Mouse (Mus musculus) T-helper 17 cell (primary cell): ENCODE results near the gene Otulinl.

Source experiments
- in situ Hi-C, 2 experiments: fragments of 300-600 bp; cut with MboI, MseI; formaldehyde crosslinking; loops; 1 replicate in 1 of 2; 2 replicates in 1 of 2; pipeline ENCODE4 v1.15.1; 2025; ENCODE audit warnings: high pct_unique_total_duplicates in 2 of 2

Gene Otulinl

GRCm38 (mm10) chr15:27682619-27683018, 1.2 kb upstream of the Otulinl start:
- in situ Hi-C loops: no loop called here

- in situ Hi-C loops: no loop called here
Measured at GRCm38 (mm10) chr15:27680997-27681396, 382 bp downstream of the Otulinl start.

- in situ Hi-C loops: no loop called here
Measured at GRCm38 (mm10) chr15:27678511-27678910, 2.9 kb downstream of the Otulinl start.

- in situ Hi-C loops: no loop called here
Measured at GRCm38 (mm10) chr15:27677801-27678200, 3.6 kb downstream of the Otulinl start.

- in situ Hi-C loops: no loop called here
Measured at GRCm38 (mm10) chr15:27676211-27676610, 5.2 kb downstream of the Otulinl start.

GRCm38 (mm10) chr15:27675122-27675521, 6.3 kb downstream of the Otulinl start:
- in situ Hi-C loops: no loop called here

GRCm38 (mm10) chr15:27674041-27674440, 7.3 kb downstream of the Otulinl start:
- in situ Hi-C loops: no loop called here

GRCm38 (mm10) chr15:27673151-27673550, 8.2 kb downstream of the Otulinl start:
- in situ Hi-C loops: no loop called here

GRCm38 (mm10) chr15:27672259-27672658, 9.1 kb downstream of the Otulinl start:
- in situ Hi-C loops: no loop called here

GRCm38 (mm10) chr15:27671612-27672245, 9.7 kb downstream of the Otulinl start:
- in situ Hi-C loops: no loop called here

GRCm38 (mm10) chr15:27670708-27671107, 10.7 kb downstream of the Otulinl start:
- in situ Hi-C loops: no loop called here

- in situ Hi-C loops: no loop called here
Measured at GRCm38 (mm10) chr15:27669931-27670411, 11.4 kb downstream of the Otulinl start.

- in situ Hi-C loops: no loop called here
Measured at GRCm38 (mm10) chr15:27669276-27669675, 12.1 kb downstream of the Otulinl start.

GRCm38 (mm10) chr15:27668557-27668956, 12.8 kb downstream of the Otulinl start:
- in situ Hi-C loops: no loop called here

- in situ Hi-C loops: no loop called here
Measured at GRCm38 (mm10) chr15:27668001-27668461, 13.3 kb downstream of the Otulinl start.

GRCm38 (mm10) chr15:27666911-27667539, 14.4 kb downstream of the Otulinl start:
- in situ Hi-C loops: no loop called here

GRCm38 (mm10) chr15:27665392-27665911, 15.9 kb downstream of the Otulinl start:
- in situ Hi-C loops: no loop called here

GRCm38 (mm10) chr15:27664126-27664525, 17.3 kb downstream of the Otulinl start:
- in situ Hi-C loops: no loop called here

- in situ Hi-C loops: no loop called here
Measured at GRCm38 (mm10) chr15:27662699-27663098, 18.7 kb downstream of the Otulinl start.

GRCm38 (mm10) chr15:27661696-27662095, 19.7 kb downstream of the Otulinl start:
- in situ Hi-C loops: no loop called here

GRCm38 (mm10) chr15:27659592-27660244, 21.7 kb downstream of the Otulinl start:
- in situ Hi-C loops: loop anchor here (5.0 kb wide), 1 partner anchor 58 kb away; no protein-coding TSS in a partner anchor

GRCm38 (mm10) chr15:27659143-27659542, 22.2 kb downstream of the Otulinl start:
- in situ Hi-C loops: loop anchor here (5.0 kb wide), 1 partner anchor 58 kb away; no protein-coding TSS in a partner anchor
